In the genomic region with DNA sequence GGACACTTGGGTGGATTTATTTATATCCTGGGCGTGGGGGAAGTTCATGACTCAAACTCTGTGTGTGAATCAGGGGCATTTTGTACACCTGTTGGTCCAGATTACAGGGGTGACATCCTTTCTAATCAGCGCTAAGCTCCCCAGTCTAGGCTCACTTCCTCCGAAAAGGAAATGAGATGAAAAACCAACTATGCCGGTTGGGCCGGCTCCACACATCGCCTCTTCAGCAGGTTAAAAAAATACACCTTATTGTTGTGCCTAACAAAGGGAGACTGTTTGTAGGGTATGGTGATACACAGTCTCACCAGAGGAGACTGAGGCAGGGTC, we compare ENCODE assay signal across 11 mouse cellular contexts.
DNase-seq lines count a peak whose midpoint lies in the region; ATAC-seq and TF ChIP-seq lines count a peak whose summit lies in the region.
"Had no signal": no experiment of that assay in that cellular context is flagged by ENCODE, and none has a peak within 500 bp of the region (broad histone marks: within the 10 kb centered on the region; RNA-seq: fewer than 3 reads in every experiment).

No protein-coding gene starts in this region.

- no peak for TF ChIP-seq POLR2A in myocyte (IDR thresholded peaks at IDR 0.05; ENCODE audit: insufficient read length, low read depth)

- no peaks in the 10 kb centered on the region for H3K27me3 ChIP-seq in heart, embryonic 15.5 days
- no peaks in the 10 kb centered on the region for H3K27me3 ChIP-seq in myocyte (ENCODE audit: control insufficient read depth, insufficient read depth, insufficient read length)
- H3K27me3 ChIP-seq in stomach, postnatal 0 days (ENCODE audit: control insufficient read depth, insufficient read depth, low read length), result no peaks in the 10 kb centered on the region

- TF ChIP-seq EP300 in stomach, postnatal 0 days (optimal IDR thresholded peaks at IDR 0.05), result peak; percentile 82

- no peak for TF ChIP-seq CTCF in stomach, postnatal 0 days (IDR thresholded peaks at IDR 0.05; ENCODE audit: low read depth)

- H3K4me3 ChIP-seq in heart, embryonic 15.5 days, result no peak overlapping the region
- no peak overlapping the region for H3K4me3 ChIP-seq in myocyte
- H3K4me3 ChIP-seq in stomach, postnatal 0 days (ENCODE audit: low read depth, low read length), result no peak overlapping the region
- H3K4me3 ChIP-seq: hindbrain, embryonic 12.5 days had no signal

- peak overlapping the region; percentile 17; the same call in 1 of the 2 replicates for H3K27ac ChIP-seq in heart, embryonic 15.5 days
- no peak overlapping the region for H3K27ac ChIP-seq in stomach, postnatal 0 days (replicated peaks)
- H3K27ac ChIP-seq: hindbrain, embryonic 12.5 days had no signal

- no peak for DNase-seq in heart, postnatal 14 days
- peak; percentile 20 to 22 for DNase-seq in urinary bladder, adult 18-20 months (ENCODE audit: low spot score in 2 of 2)
- DNase-seq in urinary bladder, postnatal 25 days (ENCODE audit: low spot score), result no peak
- DNase-seq in stomach, postnatal 0 days (ENCODE audit: low spot score), result peak; percentile 53
- DNase-seq in thymus, postnatal 10 days (ENCODE audit: low spot score in 2 of 2), result no peak
- DNase-seq: cerebellum, adult 11-12 months had no signal

- no peaks in the 10 kb centered on the region for H3K79me2 ChIP-seq in myocyte (ENCODE audit: control insufficient read depth, insufficient read depth)

- H3K9me3 ChIP-seq in heart, embryonic 15.5 days (replicated peaks), result no peaks in the 10 kb centered on the region
- H3K9me3 ChIP-seq in stomach, postnatal 0 days (ENCODE audit: control insufficient read depth, low read length), result no peaks in the 10 kb centered on the region
- H3K9me3 ChIP-seq: hindbrain, embryonic 12.5 days had no signal

- 66% methylated on average over 6 of the region's 6 CpGs for WGBS in heart, embryonic 15.5 days
- 47% methylated on average over 6 of the region's 6 CpGs for WGBS in stomach, postnatal 0 days

- H3K4me1 ChIP-seq in heart, embryonic 15.5 days (replicated peaks), result peaks cover 11% of the 10 kb centered on the region
- H3K4me1 ChIP-seq in stomach, postnatal 0 days (replicated peaks; ENCODE audit: control insufficient read depth, insufficient read depth), result 0 out of 2 replicates have a peak, but pooled peaks cover 3% of the 10 kb centered on the region
- H3K4me1 ChIP-seq: hindbrain, embryonic 12.5 days had no signal

- no peak for ATAC-seq in heart, embryonic 15.5 days (replicated peaks; ENCODE audit: insufficient number of reproducible peaks, insufficient read depth, low FRiP score, low read depth)
- peak; percentile 70; the same call in 1 of the 2 replicates for ATAC-seq in stomach, postnatal 0 days (ENCODE audit: low FRiP score, low TSS enrichment)
- ATAC-seq: forebrain, embryonic 16.5 days; hindbrain, embryonic 16.5 days had no signal

- no peak overlapping the region for H3K9ac ChIP-seq in heart, embryonic 15.5 days
- H3K9ac ChIP-seq in stomach, postnatal 0 days (ENCODE audit: low read length), result no peak overlapping the region
- H3K9ac ChIP-seq: hindbrain, embryonic 12.5 days had no signal

- H3K36me3 ChIP-seq in heart, embryonic 15.5 days, result no peaks in the 10 kb centered on the region
- H3K36me3 ChIP-seq in myocyte (ENCODE audit: control insufficient read depth, insufficient read depth), result no peaks in the 10 kb centered on the region
- H3K36me3 ChIP-seq in stomach, postnatal 0 days (ENCODE audit: control insufficient read depth, insufficient read depth, low read length), result no peaks in the 10 kb centered on the region
- H3K36me3 ChIP-seq: hindbrain, embryonic 12.5 days had no signal

- no peak overlapping the region for H3ac ChIP-seq in myocyte (ENCODE audit: control insufficient read depth, insufficient read length)

- no peak overlapping the region for H3K4me2 ChIP-seq in heart, embryonic 15.5 days
- H3K4me2 ChIP-seq in myocyte (ENCODE audit: low read depth), result no peak overlapping the region
- no peak overlapping the region for H3K4me2 ChIP-seq in stomach, postnatal 0 days (replicated peaks; ENCODE audit: low read depth)
- H3K4me2 ChIP-seq: hindbrain, embryonic 12.5 days had no signal

- intact Hi-C loops in heart, postnatal 14 days (cut with DNase I), result loop anchor here (2.0 to 10.0 kb wide), 3 partner anchors 81 to 543 kb away; no protein-coding TSS in a partner anchor

TF ChIP-seq in myocyte, 11 proteins besides CTCF, POLR2A, EP300 and RAD21:
- TF ChIP-seq TCF12 (IDR thresholded peaks at IDR 0.05; ENCODE audit: insufficient read depth, poor library complexity, severe bottlenecking) (no peak), REST (IDR thresholded peaks at IDR 0.05; ENCODE audit: insufficient read depth, insufficient read length) (no peak), USF1 (IDR thresholded peaks at IDR 0.05; ENCODE audit: low read depth) (no peak), MYOG (IDR thresholded peaks at IDR 0.05; ENCODE audit: control insufficient read depth in 1 of 3, insufficient read depth in 1 of 3, insufficient read length in 2 of 3, low read depth in 2 of 3) (no peak), TCF3 (IDR thresholded peaks at IDR 0.05; ENCODE audit: insufficient read length, low read depth) (no peak), MYOD1 (IDR thresholded peaks at IDR 0.05; ENCODE audit: control insufficient read depth in 1 of 3, insufficient read length in 2 of 3, low read depth in 2 of 3) (peak; percentile 59 to 88 (median 79))
TF ChIP-seq in myocyte: peak in this region for 1.

Comparison
In these comparisons a context has a peak if more than half of its experiments do, and no peak if none do; other contexts are left out.
1. DNase-seq: peak in urinary bladder, adult 18-20 months (2 of 2) and stomach, postnatal 0 days (single experiment); none in heart, postnatal 14 days (0 of 2), urinary bladder, postnatal 25 days (single experiment) and thymus, postnatal 10 days (0 of 2).